Mouse (Mus musculus): ENCODE results near the gene Mcm9. TPM values are rescaled to one million over a fixed set of nuclear protein-coding genes. Genes with fewer than 3 reads are reported as not detected.

Gene Mcm9
- polyA plus RNA-seq (2012; rRNA removed; ENCODE audit: low replicate concordance): 2.8 and 3.0 TPM in 2 replicates

DNA sequence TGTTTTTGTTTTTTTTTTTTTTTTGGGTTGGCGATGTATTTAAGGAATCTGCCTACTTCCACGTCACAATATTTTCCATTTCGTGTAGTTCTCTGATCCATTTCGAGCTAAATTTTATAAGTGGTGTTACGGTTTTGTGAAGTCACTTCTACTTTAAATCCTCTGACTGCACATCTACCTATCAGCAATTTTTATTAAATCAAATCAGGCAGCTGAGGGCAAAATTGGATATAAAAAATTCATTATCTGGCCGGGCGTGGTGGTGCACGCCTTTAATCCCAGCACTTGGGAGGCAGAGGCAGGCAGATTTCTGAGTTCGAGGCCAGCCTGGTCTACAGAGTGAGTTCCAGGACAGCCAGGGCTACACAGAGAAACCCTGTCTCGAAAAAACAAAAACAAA is at the start of gene Mcm9:
Gene Mcm9 (minus strand): TSS at position 101 of the 400 bp plus-strand sequence.

DNA sequence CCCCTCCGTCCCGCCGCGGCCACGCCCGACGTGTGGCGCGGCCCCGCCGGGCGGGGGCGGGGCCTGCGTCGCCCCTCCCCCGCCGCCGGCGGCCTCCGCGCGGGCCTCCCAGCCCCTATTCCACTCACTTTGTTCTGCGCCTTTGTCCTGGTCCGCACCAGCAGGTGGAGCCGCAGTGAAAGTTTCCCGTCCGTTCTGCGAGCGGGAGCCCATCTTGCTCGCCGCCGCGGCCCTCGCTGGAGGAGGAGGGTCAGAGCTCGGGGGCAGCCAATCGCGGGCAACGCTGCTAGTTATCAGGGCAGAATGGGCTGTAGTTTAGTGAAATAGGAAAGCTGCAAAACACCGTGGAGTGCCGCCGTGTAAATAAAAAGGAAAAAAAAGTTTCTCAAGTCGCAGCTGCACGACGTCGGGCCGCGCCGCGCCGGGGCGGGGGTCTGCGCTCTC is 33.5 kb downstream of the Mcm9 start, which contains the start of gene Asf1a:
Gene Asf1a (plus strand): TSS at position 81 of the 444 bp plus-strand sequence.

Other genes starting within 250 kb of the Mcm9 start
- gene Asf1a, start 33.7 kb downstream of the Mcm9 start, polyA plus RNA-seq (2012; rRNA removed; ENCODE audit: low replicate concordance): 1.9 and 5.5 TPM in 2 replicates
- 0.39 and 0.89 TPM in 2 replicates for gene Fam184a, start 120.7 kb upstream of the Mcm9 start, polyA plus RNA-seq (2012; rRNA removed; ENCODE audit: low replicate concordance)

Measured in mammary gland, adult 2 months (tissue).